Mouse (Mus musculus) heart, embryonic 14.5 days (tissue): Measurements from ENCODE around the gene Max. TPM values are rescaled to one million over a fixed set of nuclear protein-coding genes. Genes with fewer than 3 reads are reported as not detected.

Experiments
- ATAC-seq: fragments of 200-750 bp; cut with Nextera tagmentation; 2 replicates; pipeline ENCODE4 v1.8.0; 2017; ENCODE audit warnings: low read depth, moderate TSS enrichment; ENCODE audit not compliant: insufficient number of reproducible peaks, insufficient read depth, low FRiP score
- H3K27ac ChIP-seq, 2 experiments: fragments of 200-500 bp in 1 of 2; fragments of 300-500 bp in 1 of 2; sonication (generic) in 1 of 2; replicated peaks in 1 of 2; 2 replicates each; pipeline ENCODE4 v1.5.1; 2012 to 2014; ENCODE audit warnings: low read depth in 2 of 2, low read length in 2 of 2, control low read depth in 1 of 2, mild to moderate bottlenecking in 1 of 2, mixed read lengths in 1 of 2; ENCODE audit not compliant: control insufficient read depth in 1 of 2, insufficient read depth in 1 of 2
- H3K27me3 ChIP-seq: fragments of 300-500 bp; sonication (generic); 2 replicates; pipeline ENCODE4 v1.6.1; 2014; ENCODE audit warnings: mild to moderate bottlenecking, low read length, control low read depth; ENCODE audit not compliant: control insufficient read depth, insufficient read depth
- H3K36me3 ChIP-seq: fragments of 300-500 bp; sonication (generic); 2 replicates; pipeline ENCODE4 v1.6.1; 2014; ENCODE audit warnings: mild to moderate bottlenecking, control low read depth, low read length, mixed read lengths; ENCODE audit not compliant: control insufficient read depth, insufficient read depth
- H3K4me1 ChIP-seq, 2 experiments: fragments of 200-500 bp in 1 of 2; fragments of 300-500 bp in 1 of 2; sonication (generic) in 1 of 2; 2 replicates each; pipeline ENCODE4 v1.6.1; 2012 to 2014; ENCODE audit warnings: low read length in 2 of 2, control low read depth in 1 of 2, mixed read lengths in 1 of 2; ENCODE audit not compliant: control insufficient read depth in 2 of 2, insufficient read depth in 2 of 2
- H3K4me2 ChIP-seq: fragments of 300-500 bp; sonication (generic); 2 replicates; pipeline ENCODE4 v1.6.1; 2014; ENCODE audit warnings: mild to moderate bottlenecking, low read length
- H3K4me3 ChIP-seq, 2 experiments: fragments of 200-500 bp in 1 of 2; fragments of 300-500 bp in 1 of 2; sonication (generic) in 1 of 2; 2 replicates each; pipeline ENCODE4 v1.5.1; 2012 to 2014; ENCODE audit warnings: low read length in 2 of 2, mild to moderate bottlenecking in 2 of 2, control low read depth in 1 of 2, low read depth in 1 of 2, moderate library complexity in 1 of 2; ENCODE audit not compliant: control insufficient read depth in 1 of 2, insufficient read depth in 1 of 2
- H3K9ac ChIP-seq: fragments of 300-500 bp; sonication (generic); 2 replicates; pipeline ENCODE4 v1.6.1; 2014; ENCODE audit warnings: mild to moderate bottlenecking, low read length
- H3K9me3 ChIP-seq: fragments of 300-500 bp; sonication (generic); 2 replicates; pipeline ENCODE4 v1.6.1; 2016; ENCODE audit warnings: low read length, control low read depth; ENCODE audit not compliant: control insufficient read depth
- WGBS: fragments of 180-500 bp; shearing (Covaris S2); extraction: QIAGEN DNeasy Blood & Tissue Kit; methylation state at CpG from one replicate; pipeline ENCODE4 v1.1.7; 2014; 5-methylcytosine and 5-hydroxymethylcytosine counted together
- polyA plus RNA-seq: library from polyadenylated mRNA; unstranded; fragments of >200 nt; fragmentation: Nextera tagmentation; extraction: Ambion mirVana; gene quantifications from 2 replicates; pipeline ENCODE4 v1.2.1, GENCODE M21; 2014

Max gene
- 10.9 and 21.7 TPM in 2 replicates for polyA plus RNA-seq

- peak within 1 kb of the TSS; percentile 87 for H3K4me2 ChIP-seq
- no peaks in the 10 kb centered on the region for H3K9me3 ChIP-seq
- H3K27me3 ChIP-seq: no peaks in the 10 kb centered on the region
- H3K27ac ChIP-seq: peak within 1 kb of the TSS; percentile 62 to 71
- peak within 1 kb of the TSS; percentile 81 for H3K9ac ChIP-seq
- peak; percentile 99 for ATAC-seq
- H3K4me3 ChIP-seq: peak within 1 kb of the TSS; percentile 95 to 96
- WGBS: under 1% methylated on average over 70 of the region's 73 CpGs
- H3K4me1 ChIP-seq: peaks cover 2 to 12% of the 10 kb centered on the region in 2 experiments; a peak in 3 of 4 replicates
- peaks cover 17% of the 10 kb centered on the region for H3K36me3 ChIP-seq
Measured at GRCm38 (mm10) chr12:76961932-76962891, at the start of gene Max. Gene Max (minus strand): TSS chr12:76962201.

DNA sequence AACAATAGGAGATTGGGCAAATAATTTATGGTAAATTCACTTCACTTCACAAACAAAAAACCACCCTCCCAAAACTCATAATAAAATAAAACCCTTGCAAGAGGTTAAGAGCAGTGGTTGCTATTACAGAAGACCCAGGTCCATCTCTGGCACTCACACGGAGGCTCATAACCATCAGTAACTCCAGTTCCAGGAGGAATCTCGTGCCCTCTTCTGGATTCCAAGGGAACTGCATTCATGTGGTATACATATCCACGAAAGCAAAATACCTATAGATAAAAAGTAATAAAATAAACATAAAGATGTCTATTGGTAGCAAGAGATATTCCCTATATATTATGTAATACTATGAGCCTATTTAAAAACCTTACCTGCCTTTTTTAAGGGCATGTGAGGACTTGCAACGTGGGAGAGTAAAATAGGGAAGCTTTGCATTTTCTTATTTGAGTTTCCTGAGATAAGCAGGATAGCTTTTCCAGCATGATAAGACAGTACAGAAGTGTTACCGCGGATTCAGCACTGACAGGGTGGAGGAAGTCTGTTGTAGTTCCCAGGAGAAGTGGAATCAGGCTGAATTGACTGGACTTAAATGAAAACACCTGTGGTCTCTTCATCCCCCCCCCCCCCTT is 49.2 kb upstream of the Max start:
- H3K9me3 ChIP-seq: no peaks in the 10 kb centered on the region
- no peak for ATAC-seq
- H3K36me3 ChIP-seq: no peaks in the 10 kb centered on the region

DNA sequence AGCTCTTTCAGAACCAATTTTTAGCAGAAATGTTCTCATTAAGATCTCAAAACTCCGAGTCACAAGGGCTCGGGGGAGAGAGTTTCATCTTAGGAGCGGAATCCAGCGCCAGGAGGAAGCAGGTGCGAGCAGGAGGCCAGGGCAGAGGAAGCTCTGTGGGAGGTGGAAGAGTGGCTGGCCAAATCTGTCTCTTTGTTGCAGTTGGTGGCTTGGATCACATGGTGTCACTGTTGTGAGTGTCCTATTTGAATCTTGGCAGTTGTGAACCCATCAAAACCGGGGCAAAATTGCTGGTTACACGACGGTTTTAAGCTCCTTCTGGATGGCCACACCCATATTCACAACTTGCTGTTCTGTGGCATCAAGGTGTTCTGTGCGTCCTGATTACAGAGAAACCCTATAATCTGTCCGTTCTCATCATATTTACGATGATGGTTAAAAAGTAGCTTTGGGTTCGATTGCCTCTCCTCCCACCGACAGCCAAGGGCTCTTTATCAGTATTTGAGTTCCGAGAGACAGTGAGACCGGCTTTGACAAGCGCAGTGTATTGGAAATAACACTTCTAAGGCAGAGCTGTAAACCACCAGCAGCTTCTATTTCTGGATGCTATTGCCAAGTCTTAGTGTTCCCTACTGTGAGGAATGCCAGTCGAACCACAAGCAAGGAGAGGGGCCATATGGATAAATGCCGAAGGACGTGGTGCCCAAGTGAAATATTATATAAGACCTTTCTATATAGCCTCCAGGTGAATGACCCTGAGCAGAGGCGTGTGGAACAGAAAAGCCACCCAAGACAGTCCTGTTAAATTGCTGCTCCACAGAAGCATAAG is 47.4 kb upstream of the Max start:
- Histone ChIP-seq H3K4me1 (peaks cover 0 to 8% of the 10 kb centered on the region in 2 experiments; a peak in 1 of 4 replicates), H3K27ac (no peak overlapping the region), H3K4me3 (no peak overlapping the region), H3K9me3 (no peaks in the 10 kb centered on the region), H3K4me2 (peak overlapping the region; percentile 41), H3K27me3 (no peaks in the 10 kb centered on the region), H3K9ac (no peak overlapping the region), H3K36me3 (no peaks in the 10 kb centered on the region)
- 33% methylated on average over 20 of the region's 20 CpGs for WGBS
- ATAC-seq: no peak

More for the DNA sequence above, 49.2 kb upstream of the Max start:
- H3K4me3 ChIP-seq: no peak overlapping the region
- H3K4me2 ChIP-seq: no peak overlapping the region
- peaks cover 0 to 8% of the 10 kb centered on the region in 2 experiments; a peak in 1 of 4 replicates for H3K4me1 ChIP-seq
- H3K27ac ChIP-seq: no peak overlapping the region
- WGBS: 40% methylated on average over 6 of the region's 6 CpGs
- no peak overlapping the region for H3K9ac ChIP-seq
- no peaks in the 10 kb centered on the region for H3K27me3 ChIP-seq

GRCm38 (mm10) chr12:77004893-77005292 is 42.9 kb upstream of the Max start:
- Histone ChIP-seq H3K4me2 (no peak overlapping the region), H3K4me3 (no peak overlapping the region), H3K27ac (no peak overlapping the region), H3K27me3 (no peaks in the 10 kb centered on the region), H3K9me3 (no peaks in the 10 kb centered on the region), H3K9ac (no peak overlapping the region), H3K36me3 (no peaks in the 10 kb centered on the region), H3K4me1 (peaks cover 0 to 7% of the 10 kb centered on the region in 2 experiments; a peak in 1 of 4 replicates)
- 58% methylated on average over 10 of the region's 10 CpGs for WGBS
- no peak for ATAC-seq

DNA sequence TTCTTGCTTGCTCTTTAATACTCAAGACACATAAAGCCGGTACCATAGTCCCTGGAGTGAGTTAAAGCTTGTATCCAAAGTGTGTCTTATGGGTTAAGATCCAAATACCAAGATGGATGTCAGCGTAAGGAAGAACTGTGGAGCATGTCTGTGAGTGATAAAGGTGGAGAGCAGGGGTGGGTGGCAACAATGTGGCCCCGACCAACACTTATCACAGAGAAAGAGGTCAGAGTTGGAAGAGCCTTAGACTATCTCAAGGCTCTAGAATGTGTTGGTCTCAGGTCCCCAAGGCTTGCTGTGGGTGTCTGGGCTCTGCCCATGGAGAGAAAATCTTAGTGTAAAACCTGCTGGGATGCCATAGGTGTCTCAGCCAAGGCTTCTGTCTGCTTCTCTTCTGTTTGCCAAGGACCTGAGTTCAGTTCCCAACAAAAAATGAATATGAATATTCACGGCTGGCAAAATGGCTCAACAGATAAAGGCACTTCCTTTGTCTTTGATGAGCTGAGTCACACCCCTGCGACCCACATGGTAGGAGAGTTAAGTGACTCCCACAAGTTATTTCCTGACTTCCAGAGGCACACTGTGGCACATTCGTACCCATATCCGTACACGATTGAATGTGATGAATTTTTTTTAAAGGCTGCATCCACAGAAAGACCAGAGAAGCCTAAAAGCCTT is 40.7 kb upstream of the Max start:
- ATAC-seq: no peak
- Histone ChIP-seq H3K4me2 (no peak overlapping the region), H3K9ac (no peak overlapping the region), H3K4me3 (no peak overlapping the region), H3K27me3 (no peaks in the 10 kb centered on the region), H3K36me3 (no peaks in the 10 kb centered on the region), H3K9me3 (no peaks in the 10 kb centered on the region), H3K4me1 (no peaks in the 10 kb centered on the region), H3K27ac (no peak overlapping the region)
- 76% methylated on average over 8 of the region's 8 CpGs for WGBS

DNA sequence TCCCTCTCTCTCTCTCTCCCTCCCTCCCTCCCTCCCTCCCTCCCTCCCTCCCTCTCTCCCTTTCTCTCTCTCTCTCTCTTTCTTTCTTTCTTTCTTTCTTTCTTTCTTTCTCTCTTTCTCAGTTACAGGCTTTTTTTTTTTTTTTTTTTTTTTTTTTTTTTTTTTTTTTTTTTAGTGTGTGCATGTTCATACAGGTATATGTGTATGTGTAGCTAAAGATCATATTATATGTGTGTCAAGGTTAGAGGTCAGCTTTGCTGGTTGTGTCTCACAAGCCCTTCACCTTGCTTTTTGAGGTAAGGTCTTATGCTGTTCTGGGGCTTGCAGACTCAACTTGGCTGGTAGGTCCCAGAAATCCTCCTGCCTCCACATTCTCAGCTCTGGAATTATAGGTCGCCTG is 39.3 kb upstream of the Max start:
- no peak overlapping the region for H3K9ac ChIP-seq
- WGBS: 71% methylated on average over 1 of the region's 1 CpGs
- ATAC-seq: no peak

More for the DNA sequence above, 39.3 kb upstream of the Max start:
- H3K27ac ChIP-seq: no peak overlapping the region
- H3K9me3 ChIP-seq: no peaks in the 10 kb centered on the region
- H3K4me2 ChIP-seq: no peak overlapping the region
- no peaks in the 10 kb centered on the region for H3K27me3 ChIP-seq
- H3K36me3 ChIP-seq: no peaks in the 10 kb centered on the region
- no peaks in the 10 kb centered on the region for H3K4me1 ChIP-seq
- H3K4me3 ChIP-seq: no peak overlapping the region
